Mouse (Mus musculus) MEL (cell line): Measurements from ENCODE around the gene Dgkh.

Experiments used
- CTCF ChIP-seq, 3 experiments: IDR thresholded peaks in 2 of 3; conservative IDR thresholded peaks in 1 of 3; 2 replicates each; pipeline ENCODE4 v1.5.1; 2011 to 2012; ENCODE audit warnings: low read length in 3 of 3, low read depth in 2 of 3, mild to moderate bottlenecking in 2 of 3, improper control_type of control experiment in 1 of 3, inconsistent platforms in 1 of 3, mixed read lengths in 1 of 3, moderate library complexity in 1 of 3; ENCODE audit not compliant: control insufficient read depth in 1 of 3, insufficient read depth in 1 of 3, poor library complexity in 1 of 3, severe bottlenecking in 1 of 3
- EP300 ChIP-seq, 2 experiments: IDR thresholded peaks; 2 replicates each; pipeline ENCODE4 v1.6.1; 2011; ENCODE audit warnings: improper control_type of control experiment in 2 of 2, low read length in 2 of 2, low read depth in 1 of 2, mild to moderate bottlenecking in 1 of 2
- POLR2A ChIP-seq, 2 experiments: IDR thresholded peaks; 2 replicates each; pipeline ENCODE4 v1.6.1; 2011 to 2012; ENCODE audit warnings: low read length in 2 of 2, mild to moderate bottlenecking in 2 of 2, control low read depth in 1 of 2, improper control_type of control experiment in 1 of 2, low read depth in 1 of 2, moderate library complexity in 1 of 2; ENCODE audit not compliant: control insufficient read depth in 1 of 2, insufficient read depth in 1 of 2, poor library complexity in 1 of 2
- ZKSCAN1 ChIP-seq: IDR thresholded peaks from 2 replicates; pipeline ENCODE4 v1.6.1; 2012; ENCODE audit warnings: low read depth, mild to moderate bottlenecking, inconsistent platforms, low read length, improper control_type of control experiment, moderate library complexity

DNA sequence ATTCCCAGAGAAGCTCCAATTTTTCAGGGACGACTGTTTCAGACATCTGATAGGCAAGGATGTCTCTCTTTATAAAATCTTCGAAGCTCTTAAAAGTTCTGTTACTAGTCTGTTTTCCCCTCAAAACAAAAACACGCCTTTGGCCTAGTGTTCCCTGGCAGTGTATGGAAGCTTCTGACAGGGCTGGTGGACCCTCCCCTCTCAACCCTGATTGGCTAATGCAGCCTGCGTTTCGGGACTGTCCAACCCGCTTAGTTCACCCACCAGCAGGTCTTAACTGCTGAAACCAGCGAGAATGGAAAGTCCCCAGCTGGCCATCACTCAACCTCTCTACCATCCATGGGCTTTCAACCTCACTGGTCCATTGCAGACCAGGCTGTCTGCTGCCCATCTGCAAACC lies 91.3 kb downstream of the Dgkh start:
- TF ChIP-seq EP300 (IDR thresholded peaks at IDR 0.05; ENCODE audit: low read depth in 1 of 2, low read length in 2 of 2) (no peak), POLR2A (IDR thresholded peaks at IDR 0.05; ENCODE audit: control insufficient read depth in 1 of 2, insufficient read depth in 1 of 2, low read depth in 1 of 2, low read length in 2 of 2, poor library complexity in 1 of 2) (no peak), ZKSCAN1 (no peak), CTCF (IDR thresholded peaks at IDR 0.05 in 2 of 3, conservative IDR thresholded peaks at IDR 0.05 in 1 of 3; ENCODE audit: control insufficient read depth in 1 of 3, insufficient read depth in 1 of 3, low read depth in 2 of 3, low read length in 3 of 3, poor library complexity in 1 of 3, severe bottlenecking in 1 of 3) (no peak)
